Mouse (Mus musculus) embryo, embryonic 11 days (tissue): ENCODE results near the gene Ccdc138.

ENCODE experiments used
- DNase-seq: peaks from one replicate; pipeline ENCODE4 v3.0.0-alpha.2; 2015

Ccdc138 gene

GRCm38 (mm10) chr10:58585427-58586223, 87.9 kb downstream of the Ccdc138 start:
- DNase-seq, result no peak

GRCm38 (mm10) chr10:58594486-58594885, 96.7 kb downstream of the Ccdc138 start:
- no peak for DNase-seq

DNA sequence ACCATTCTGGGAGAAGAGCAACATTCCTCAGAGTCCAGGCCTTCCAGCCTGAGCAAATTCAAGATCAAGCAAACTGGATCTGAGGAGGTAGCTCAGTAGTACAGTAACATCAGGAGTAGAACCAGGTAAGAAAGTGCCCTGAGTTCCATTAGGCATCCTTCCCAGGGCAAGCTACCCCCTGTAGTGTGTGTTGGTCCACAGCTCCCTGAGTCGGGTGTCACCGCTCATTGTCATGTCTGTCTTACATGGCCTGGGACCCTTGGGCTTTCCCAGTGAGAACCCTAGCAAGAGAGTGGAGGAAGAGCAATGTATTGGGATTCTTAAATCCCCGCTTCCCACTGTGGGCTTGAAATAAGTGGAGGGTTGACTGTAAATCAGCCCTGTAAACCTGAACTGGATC, 97.4 kb downstream of the Ccdc138 start:
- no peak for DNase-seq

GRCm38 (mm10) chr10:58595821-58596220, 98.1 kb downstream of the Ccdc138 start:
- no peak for DNase-seq

DNA sequence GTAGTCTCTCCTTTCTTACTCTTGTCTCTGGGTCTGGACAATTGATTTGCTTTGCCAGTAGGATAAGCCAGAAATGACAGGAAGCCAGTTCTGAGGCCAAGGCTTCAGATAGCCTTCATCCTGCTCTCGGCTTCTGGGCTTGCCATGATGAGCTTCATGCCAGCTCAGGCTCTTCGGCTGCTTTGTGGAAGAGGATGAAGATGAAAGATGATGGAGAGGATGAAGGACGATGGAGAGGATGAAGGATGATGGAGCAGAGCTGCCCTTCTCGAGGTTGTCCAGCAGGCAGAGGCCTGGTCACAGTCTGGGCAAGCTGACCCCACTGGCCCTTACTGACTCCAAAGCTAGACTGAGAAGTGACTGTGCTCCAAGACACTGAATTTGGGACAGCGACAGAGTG, 102.4 kb downstream of the Ccdc138 start:
- no peak for DNase-seq

GRCm38 (mm10) chr10:58600983-58601382, 103.2 kb downstream of the Ccdc138 start:
- peak; percentile 14 for DNase-seq

DNA sequence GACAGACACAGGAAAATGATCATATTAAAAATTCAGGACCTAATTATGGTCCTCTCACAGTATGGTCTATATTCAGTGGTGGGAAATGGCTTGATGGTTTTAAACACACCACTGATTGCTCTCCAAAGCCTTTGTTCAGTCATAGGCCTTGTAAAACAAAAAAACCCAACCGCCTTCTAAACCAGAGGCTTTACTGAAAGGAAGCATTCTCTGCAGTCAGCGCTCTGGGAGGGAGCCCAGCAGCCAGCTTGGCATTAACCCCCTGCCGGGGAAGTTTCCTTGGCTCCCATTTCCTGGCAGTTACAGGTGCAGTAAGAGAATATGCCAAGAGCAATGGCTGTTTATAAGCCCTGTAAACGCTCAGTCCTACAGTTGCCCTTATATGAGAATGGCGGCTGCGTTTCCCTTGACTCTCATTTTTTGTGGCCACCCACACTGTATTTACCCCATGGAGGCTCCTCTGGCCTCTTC, 103.7 kb downstream of the Ccdc138 start:
- peak; percentile 20 for DNase-seq

GRCm38 (mm10) chr10:58601946-58602345, 104.2 kb downstream of the Ccdc138 start:
- DNase-seq, result no peak

- no peak for DNase-seq
These were observed 107.0 kb downstream of the Ccdc138 start for GRCm38 (mm10) chr10:58604779-58605178.

GRCm38 (mm10) chr10:58606356-58606755, 108.6 kb downstream of the Ccdc138 start:
- DNase-seq, result no peak

DNA sequence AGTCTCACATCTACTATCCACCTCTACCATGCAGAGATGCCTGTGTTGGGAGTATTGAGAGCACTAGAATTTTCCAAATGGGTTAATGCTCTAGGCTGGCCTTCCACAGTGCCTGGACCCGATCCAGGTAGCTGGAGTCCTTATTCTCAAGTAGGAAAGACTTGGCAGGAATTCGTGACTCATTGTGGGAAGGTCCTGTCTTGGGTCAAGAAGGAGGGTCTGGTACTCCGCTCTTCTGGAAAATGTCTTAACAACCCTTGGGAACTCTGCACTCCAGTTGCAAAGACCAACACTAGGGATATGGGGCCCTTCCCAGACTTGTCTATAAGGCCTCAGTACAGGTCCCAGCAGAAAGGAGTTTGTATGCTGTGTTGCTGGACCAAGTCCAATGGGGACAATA, 111.1 kb downstream of the Ccdc138 start:
- DNase-seq, result no peak

- DNase-seq, result no peak
These were observed 112.9 kb downstream of the Ccdc138 start for GRCm38 (mm10) chr10:58610484-58611261.

DNA sequence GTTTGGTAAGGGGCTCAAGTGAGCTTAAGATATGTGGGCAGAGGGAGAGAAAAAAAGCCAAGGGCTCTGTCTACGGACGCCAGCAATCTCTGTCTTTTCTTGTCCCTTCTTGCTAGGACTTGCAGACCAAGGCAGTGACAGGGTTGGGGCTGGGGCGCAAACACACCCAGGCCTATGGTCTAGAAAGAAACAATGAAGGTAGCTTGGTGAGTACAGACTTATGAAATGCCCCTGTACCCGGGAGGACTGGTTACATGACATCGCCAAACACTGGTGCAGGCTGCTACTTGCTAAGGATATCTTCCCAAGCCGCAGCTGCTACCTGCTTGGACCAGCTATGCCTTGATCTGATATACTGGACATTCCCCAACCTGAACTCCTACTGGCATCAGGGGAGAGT, 116.9 kb downstream of the Ccdc138 start:
- DNase-seq, result no peak

DNA sequence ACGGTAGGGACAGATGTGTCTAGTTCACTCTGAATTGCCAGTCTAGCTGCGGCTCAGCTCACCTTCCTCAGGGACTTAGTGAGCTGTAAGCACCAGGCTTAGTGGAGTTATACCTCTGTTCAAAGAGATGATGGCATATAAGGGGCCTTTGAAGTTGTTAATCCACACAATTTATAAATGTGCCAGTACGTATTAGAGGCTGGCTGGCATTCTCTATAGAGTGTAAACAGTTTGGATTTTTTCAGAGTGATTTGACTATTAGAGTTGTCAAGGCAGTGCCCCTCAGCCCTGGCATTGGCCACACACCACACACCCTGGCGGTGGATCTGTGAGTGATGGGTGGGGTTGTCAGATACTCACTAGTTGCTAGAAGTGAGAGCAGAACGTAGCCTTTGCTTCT, 118.8 kb downstream of the Ccdc138 start:
- DNase-seq, result no peak

- DNase-seq, result no peak
These were observed 120.9 kb downstream of the Ccdc138 start for GRCm38 (mm10) chr10:58618501-58619216.

DNA sequence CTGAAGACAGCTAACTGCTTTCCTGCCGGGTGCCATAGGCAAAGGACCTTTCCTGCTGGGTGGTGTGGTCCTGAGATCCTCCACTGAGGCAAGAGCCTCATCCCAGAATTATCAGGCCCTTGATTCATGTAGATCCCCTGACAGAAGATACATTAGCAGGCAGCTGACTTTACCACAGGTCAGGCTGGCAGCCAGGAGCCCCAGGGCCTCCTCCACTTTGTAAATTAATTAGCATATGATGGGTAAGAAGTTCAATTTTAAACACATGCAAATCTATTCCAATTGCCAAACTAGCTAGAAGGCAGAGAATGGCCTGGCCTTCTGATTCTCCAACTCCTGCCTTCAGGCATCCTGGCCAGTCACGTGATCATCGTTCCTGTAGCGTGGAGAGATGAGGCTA, 121.5 kb downstream of the Ccdc138 start:
- no peak for DNase-seq

- no peak for DNase-seq
These were observed 127.3 kb downstream of the Ccdc138 start for GRCm38 (mm10) chr10:58624848-58625711.
